Mouse (Mus musculus) T-cell, adult 2 months (primary cell): ENCODE measurements around the gene Gm48552.

Experiments used
- DNase-seq: peaks from one replicate; pipeline ENCODE4 v3.0.0; 2022; ENCODE audit warnings: low spot score

The Gm48552 gene

GRCm38 (mm10) chr10:81406504-81407440, 18.0 kb downstream of the Gm48552 start:
- DNase-seq: no peak

DNA sequence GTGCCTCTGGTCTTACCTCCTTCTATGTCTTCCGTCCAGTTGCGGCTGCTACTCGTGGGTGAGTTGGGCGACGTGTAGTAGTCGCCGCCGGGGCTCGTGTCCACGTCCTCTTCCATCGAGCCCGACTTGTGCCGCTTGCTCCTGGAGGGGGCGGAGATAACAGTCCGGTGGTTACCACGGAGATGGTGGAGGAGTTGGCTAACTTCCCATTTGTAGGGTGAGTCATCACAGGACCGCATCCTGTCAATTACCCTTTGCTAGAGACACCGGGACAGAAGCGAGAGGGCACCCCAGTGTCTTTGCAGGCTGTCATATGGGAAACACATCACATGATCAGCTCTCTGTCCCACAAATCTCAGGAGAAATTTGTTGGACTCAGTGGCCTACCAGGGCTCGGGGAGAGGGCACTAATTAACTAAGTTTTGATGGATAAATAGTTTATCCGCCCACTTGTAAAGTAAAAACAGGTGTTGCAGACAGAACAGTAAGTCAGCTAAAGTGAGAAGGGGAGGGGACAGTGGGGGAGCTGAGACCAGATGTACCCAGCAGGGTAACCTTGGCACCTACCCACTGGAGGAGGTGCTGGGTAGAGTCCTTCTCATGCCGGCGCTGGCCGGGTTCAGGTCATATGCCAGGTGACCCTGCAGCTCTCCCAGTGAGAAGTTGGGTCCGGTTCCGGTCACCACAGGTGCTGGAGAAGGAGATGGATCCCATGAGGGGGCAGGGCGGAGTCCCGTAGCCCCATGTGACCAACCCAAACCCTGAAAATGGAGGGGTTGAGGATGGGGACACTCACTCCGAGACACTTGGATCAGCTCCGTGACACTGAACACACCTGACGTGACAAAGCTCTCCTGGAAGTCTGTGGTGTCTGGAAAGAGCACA, 19.0 kb downstream of the Gm48552 start:
- peak; percentile 67 for DNase-seq

GRCm38 (mm10) chr10:81408424-81408729, 19.6 kb downstream of the Gm48552 start:
- no peak for DNase-seq

DNA sequence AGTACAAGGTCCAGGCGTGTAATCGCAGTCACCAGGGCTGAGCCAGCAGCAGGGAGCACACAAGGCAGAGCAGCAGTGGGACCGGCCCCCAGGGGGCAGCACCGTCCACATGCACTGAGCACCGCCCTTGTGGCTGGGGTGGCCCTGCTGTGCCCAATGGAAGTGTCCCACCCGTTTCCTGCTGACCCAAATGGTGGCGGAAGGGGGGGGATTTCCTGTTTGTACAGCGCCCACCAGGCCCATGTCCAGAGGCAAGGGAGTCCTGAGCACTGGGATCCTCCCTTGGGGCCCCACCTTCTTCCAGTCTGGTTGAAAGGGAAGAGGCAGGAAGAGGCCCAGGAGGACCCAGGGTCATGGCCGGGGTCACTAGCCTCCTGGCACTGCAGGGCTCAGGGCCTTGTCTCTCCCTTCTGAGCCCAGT, 20.1 kb downstream of the Gm48552 start:
- DNase-seq: peak; percentile 62

GRCm38 (mm10) chr10:81409330-81409729, 20.5 kb downstream of the Gm48552 start:
- no peak for DNase-seq

- DNase-seq: no peak
Observed at GRCm38 (mm10) chr10:81410350-81410749, 21.5 kb downstream of the Gm48552 start.

DNA sequence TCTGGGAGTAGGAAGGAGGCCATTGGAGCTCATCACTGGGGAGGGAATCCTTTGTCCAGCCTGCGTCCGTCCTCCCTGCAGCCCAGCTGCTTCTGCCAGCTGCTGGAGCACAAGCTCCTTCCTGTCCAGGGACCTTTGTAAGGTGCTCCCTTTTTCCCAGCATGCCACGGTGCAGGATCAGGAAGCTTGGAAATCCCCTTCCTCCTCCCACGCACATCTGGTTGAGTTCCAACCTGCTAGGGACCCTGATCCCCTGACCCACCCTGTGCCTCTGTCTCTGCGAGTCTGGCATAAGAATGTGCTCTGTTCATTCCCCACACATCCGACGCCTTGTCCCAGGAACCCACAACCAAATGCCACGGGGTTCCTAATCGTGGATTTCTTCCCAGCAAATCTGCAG, 22.2 kb downstream of the Gm48552 start:
- DNase-seq: no peak

GRCm38 (mm10) chr10:81411471-81412400, 22.9 kb downstream of the Gm48552 start:
- no peak for DNase-seq

- no peak for DNase-seq
Observed at GRCm38 (mm10) chr10:81412586-81413309, 23.9 kb downstream of the Gm48552 start.

DNA sequence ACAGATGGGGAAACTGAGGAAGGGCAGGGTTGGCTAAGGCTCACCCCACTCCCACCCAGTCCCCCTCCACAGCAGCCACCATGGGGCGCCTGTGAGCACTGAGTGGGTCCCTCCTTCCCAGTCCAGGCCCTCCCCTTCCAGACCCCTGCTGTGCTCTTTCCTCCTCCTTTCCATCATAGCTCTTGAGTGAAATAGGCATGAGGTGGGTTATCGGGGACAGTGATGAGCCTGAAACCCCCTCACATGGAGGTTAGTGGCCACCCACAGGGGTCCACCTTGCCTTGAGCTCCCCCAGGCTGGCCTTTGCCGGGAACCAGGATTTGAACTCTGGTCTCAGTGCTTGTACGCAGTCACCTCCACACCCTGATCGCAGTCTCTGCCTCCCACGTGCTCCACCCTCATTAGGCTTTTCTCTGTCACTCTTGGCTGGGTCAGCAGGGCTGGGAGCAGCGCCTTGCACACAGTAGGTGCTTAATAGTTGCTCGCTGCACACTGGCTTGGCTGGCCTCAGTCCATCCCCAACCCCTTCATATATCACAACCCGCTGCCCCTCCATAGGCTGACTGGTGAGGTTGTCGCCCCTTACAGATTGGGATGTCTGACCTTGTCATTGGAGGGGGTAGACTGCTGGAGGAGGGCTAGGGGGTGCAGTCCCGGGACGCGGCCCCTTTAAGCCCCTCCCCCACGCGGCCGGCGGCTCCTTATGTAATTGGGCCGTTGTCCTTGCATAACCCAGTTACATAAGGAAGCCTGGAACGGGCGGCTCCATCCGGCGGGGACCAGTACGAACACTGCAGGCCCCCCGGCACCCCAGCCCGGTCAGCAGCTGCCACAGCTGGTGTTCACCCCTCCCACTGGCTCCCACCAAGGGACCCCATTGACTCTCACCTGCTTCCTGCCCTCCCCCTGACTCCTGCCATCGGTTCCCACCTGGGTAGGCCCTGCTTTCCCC, 24.8 kb downstream of the Gm48552 start:
- no peak for DNase-seq

GRCm38 (mm10) chr10:81414682-81415081, 25.9 kb downstream of the Gm48552 start:
- DNase-seq: no peak

- no peak for DNase-seq
Observed at GRCm38 (mm10) chr10:81415146-81415545, 26.3 kb downstream of the Gm48552 start.

DNA sequence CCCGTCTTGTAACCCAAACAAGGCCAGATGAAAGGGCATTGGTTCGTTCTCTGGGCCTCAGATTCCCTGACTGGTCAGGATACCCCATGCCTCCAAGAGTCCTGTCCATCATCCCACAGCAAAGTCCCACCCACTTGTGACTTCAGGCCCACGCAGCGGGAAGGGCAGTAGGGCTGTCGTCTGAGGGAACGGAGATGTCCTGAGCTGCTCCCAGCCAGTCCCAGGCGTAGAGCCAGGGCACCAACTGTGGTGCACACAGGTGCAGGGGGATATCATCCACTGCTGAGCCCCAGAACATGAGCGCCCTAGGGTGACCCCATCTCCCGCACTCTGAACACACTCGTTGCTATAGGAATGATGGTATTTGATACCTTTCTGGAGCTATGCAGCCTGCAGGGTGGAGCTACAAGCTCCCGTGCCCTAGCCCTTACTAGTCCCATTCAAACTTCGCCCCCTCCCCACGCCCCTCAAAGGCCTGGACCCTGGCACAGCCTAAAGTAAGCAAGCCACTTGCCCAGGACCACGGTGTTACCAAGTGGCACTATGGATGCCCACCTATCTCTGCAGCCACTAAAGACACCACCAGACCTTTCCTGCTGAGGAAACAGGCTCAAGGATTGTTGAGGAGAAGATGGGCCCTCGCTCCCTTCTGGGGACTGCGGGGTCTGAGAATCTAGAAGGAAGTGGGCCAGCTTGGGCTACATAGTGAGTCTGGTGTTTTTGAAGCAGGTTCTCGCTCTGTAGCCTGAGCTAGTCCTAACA, 26.9 kb downstream of the Gm48552 start:
- no peak for DNase-seq

DNA sequence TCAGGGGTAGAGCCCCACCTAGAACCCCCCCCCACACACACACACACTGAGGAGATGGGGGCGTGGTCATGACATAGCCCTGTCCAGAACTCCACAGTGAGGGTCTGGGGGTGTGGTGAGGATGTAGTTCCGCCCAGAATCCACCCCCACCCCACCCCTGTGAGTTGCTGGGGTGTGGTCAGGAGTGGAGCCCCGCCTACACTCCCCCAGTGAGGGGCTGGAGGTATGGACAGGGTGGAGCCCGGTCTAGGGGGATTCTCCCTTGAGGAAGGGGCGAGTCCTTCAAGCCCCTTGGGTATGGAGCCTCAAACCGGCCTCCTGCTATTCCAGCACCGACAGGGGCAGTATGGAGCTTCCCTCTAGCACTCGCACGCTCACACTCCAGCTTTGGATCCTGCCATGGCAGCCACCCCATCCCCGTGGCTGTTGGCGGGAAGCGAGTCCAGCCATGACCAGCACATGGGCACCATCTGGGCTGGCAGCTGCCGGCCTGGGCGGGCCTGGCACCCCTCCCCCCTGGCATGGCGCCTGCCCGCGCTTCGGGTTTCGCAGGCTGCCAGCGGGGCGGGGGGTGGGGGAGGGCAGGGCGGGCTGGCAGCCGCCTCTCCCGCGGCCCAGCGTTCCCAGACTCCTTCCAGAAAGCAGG, 27.9 kb downstream of the Gm48552 start:
- no peak for DNase-seq

GRCm38 (mm10) chr10:81417227-81418215, 28.7 kb downstream of the Gm48552 start:
- no peak for DNase-seq

DNA sequence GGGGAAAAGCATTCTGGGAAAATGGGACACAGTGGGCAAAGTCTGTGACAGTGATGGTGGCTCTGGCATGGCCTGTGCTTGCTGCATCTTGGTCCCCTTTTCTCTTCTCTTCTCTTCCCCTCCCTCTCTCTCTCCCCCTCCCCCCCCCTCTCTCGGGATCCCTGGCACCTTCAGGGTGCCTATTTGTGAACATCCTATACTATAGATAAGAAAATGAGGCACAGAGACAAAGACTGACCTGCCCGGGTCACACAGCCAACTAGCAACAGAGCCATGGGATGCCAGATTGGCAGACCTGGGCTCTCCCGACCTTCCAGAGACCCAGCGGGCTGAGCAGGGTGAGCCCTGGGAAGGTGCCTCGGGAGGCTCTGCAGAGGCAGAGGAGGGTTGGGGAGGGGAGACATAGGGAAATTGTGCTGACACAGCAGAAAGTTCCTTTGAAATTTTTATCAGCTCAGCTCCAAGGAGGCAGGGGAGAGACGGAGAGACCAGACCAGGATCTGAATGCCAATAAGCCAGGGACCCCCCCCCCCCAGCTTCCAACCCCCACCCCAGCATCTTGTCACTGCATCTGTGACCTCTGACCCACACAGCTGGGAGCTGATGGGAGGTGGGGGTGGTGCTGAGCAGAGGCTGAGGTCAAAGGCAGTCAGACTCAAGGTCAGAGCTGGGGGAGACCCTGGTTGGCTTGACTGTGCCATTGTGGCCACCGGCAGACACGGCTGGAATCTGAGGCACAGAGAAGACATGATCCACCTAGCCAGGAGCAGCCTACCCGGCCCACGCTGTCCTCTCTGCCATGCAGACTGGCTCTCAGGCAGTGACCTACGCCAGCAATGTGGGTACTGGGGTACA, 29.6 kb downstream of the Gm48552 start:
- no peak for DNase-seq
